Mouse (Mus musculus): ENCODE results near the gene Olfr406.

The Olfr406 gene

GRCm38 (mm10) chr11:74259508-74259907 is at the start of gene Olfr406:
Olfr406 (plus strand) TSS chr11:74259808.
- in situ Hi-C loops (cut with MboI, MseI), result no loop called here

GRCm38 (mm10) chr11:74211279-74211678 is 48.3 kb upstream of the Olfr406 start, which contains the start of gene Olfr43:
Olfr43 (minus strand) TSS chr11:74211379.
- in situ Hi-C loops (cut with MboI, MseI), result no loop called here

GRCm38 (mm10) chr11:74241201-74241600 is 18.4 kb upstream of the Olfr406 start:
- in situ Hi-C loops (cut with MboI, MseI), result no loop called here

GRCm38 (mm10) chr11:74283436-74283835 is 23.8 kb downstream of the Olfr406 start, which contains the start of gene Olfr59:
Olfr59 (plus strand) TSS chr11:74283736.
- in situ Hi-C loops (cut with MboI, MseI), result loop anchor here (10.0 kb wide), 1 partner anchor 449 kb away; no protein-coding TSS in a partner anchor

GRCm38 (mm10) chr11:74287256-74287655 is 27.6 kb downstream of the Olfr406 start:
- in situ Hi-C loops (cut with MboI, MseI), result loop anchor here (10.0 kb wide), 1 partner anchor 452 kb away; no protein-coding TSS in a partner anchor
